Mouse (Mus musculus): ENCODE results near the gene Rnd2.
"Not testable (repeated sequence)": the region's sequence is repeated elsewhere in the genome, so short reads cannot be mapped to it uniquely, and the experiment has no call there.

The Rnd2 gene

GRCm38 (mm10) chr11:101469155-101469554, 4.4 kb downstream of the Rnd2 start:
- DNase-seq = no peak

DNA sequence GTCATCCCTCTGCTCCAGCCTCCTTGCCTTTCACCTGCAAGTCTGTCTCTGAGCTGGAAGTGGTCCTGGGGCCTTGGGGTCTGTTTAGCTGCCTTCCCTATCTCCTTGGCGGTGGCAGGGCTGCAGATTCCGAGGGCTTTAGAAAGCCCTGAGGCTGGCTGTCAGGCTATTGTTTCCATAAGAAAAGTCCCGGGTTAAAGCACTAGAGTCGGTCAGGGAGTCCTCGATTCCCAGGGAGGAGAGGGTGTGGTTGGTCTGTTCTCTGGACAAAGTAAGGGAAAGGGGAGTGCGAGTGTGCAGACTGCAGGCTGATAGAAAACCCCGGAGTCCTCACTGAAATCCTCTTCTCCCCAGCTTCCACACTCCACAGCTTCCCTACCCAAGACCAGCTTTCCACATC, 5.4 kb downstream of the Rnd2 start:
- DNase-seq = no peak

GRCm38 (mm10) chr11:101471926-101472325, 7.1 kb downstream of the Rnd2 start:
- DNase-seq = no peak

- no peak for DNase-seq
Observed at GRCm38 (mm10) chr11:101472336-101472735, 7.5 kb downstream of the Rnd2 start.

- not testable (repeated sequence) for DNase-seq
Observed at GRCm38 (mm10) chr11:101473686-101474085, 8.9 kb downstream of the Rnd2 start.

DNA sequence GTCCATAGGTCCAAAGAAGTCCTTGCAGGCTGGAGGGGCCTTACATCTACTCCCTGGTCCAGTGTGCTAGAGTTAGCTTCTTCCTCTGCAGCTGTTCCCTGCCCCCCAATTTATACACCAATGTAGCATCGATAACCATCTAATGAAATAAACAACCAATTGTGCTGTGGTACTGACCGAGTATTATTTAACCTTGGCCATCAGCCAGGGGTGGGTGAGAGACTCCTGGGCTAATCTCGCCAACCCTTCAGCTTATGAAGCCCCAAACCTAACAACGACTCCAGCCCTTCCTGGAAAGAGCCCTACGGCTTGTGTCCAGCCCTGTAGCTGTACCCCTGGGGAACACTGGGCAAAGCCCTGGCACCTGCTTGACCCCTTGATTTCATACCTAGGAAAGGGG, 9.5 kb downstream of the Rnd2 start:
- no peak for DNase-seq

DNA sequence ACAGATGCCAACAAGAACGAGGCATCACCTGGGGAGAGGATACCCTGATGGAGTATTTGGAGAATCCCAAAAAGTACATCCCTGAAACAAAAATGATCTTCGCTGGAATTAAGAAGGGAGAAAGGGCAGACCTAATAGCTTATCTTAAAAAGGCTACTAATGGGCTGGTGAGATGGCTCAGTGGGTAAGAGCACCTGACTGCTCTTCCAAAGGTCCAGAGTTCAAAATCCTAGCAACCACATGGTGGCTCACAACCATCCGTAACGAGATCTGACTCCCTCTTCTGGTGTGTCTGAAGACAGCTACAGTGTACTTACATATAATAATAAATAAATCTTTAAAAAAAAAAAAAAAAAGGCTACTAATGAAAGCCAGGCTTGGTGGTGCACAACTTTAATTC, 11.6 kb downstream of the Rnd2 start:
- DNase-seq = not testable (repeated sequence)

- DNase-seq = no peak
Observed at GRCm38 (mm10) chr11:101477194-101477551, 12.4 kb downstream of the Rnd2 start.

DNA sequence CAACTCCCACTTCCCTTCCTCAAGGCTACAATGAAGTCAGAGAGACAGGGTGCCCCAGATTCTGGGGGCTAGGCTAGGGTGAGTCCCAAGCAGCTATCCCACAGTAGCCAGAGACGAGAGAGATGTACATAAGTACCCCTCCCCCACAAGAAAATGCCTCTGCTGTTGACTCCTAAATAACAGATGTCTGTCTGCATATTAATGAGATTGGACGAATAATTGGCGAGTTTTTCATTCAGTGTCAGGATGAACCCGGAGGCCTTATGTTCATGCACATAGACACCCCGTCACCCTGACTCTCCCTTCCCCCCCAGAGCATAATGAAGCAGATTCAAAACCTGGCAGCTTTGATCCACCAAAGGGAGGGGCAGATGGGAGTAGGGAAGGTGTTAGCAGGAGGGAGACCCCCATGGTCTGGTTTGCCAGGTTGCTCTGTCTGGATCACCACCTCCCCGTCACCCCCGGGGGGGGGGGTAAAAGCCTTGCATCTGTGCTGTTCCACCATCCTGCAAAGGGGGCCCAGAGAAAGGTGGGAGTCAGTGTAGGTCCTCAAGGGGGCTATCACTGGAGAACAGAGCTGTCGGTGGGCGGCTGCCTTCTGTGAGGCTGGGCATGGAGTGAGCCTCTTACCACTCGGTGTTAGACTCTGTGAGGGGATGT, 12.9 kb downstream of the Rnd2 start:
- DNase-seq = no peak

DNA sequence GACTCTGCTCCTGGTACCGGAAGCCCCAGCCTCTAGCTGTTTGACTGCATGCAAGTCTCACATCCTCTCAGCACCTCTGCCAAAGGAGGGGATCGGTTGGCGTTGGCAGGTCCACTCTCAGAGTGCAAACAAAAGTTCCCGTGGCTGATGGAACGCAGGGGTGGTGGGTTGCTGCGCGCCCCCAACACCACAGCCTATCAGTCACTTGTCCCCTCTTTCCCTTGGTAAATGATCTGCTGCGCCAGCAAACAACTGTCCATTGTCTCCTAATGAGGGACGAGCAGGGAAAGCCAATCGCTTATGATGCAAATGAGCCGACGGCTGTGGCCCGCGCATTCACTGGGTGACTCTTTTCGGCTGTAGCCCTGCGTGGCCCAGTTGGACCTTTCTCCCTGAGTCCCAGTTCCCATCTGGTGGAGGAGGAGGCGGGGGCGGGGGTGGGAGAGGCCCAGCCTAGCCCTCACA, 14.4 kb downstream of the Rnd2 start:
- DNase-seq = peak in 1 of 2 experiments; percentile 27

GRCm38 (mm10) chr11:101480912-101481311, 16.1 kb downstream of the Rnd2 start:
- no peak for DNase-seq

DNA sequence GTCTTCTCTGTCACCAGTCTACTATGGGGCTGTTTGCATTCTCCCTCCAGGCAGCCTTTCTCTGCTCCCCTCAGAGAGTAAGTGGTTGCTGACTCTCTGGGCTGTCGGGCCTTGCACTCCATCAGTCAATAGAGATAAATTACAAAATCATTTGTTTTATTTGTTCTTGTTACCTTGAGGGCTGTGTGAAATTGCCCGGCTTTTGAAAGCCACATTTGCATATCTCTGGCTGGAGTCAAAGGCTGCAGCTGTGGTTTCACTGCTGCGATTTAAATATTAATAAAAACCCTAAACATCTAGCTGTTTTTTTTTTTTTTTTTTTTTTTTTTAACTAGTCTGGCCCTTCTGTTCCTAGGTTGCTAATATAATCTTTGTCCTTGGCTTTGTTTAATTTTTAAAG, 19.0 kb downstream of the Rnd2 start:
- no peak for DNase-seq

GRCm38 (mm10) chr11:101484245-101484644, 19.4 kb downstream of the Rnd2 start:
- DNase-seq = no peak

DNA sequence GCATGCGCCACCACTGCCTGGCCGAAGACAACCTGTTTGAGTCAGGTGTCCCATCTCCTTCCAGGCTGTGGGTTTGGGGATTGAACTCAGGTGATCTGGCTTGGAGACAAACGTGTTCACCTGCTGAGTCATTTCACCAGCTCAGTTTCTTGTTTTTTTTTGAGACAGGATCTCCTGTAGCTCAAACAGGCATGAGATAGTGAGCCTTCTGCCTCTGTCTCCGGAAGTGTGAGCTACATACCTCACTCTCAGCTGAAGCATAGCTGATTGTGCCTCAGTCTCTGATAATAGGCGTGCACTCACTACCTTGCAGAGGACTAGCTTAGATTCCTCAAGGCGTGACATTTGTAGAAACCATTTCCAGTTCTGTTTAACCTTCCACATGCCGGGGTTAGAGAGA, 20.0 kb downstream of the Rnd2 start:
- DNase-seq = no peak

DNA sequence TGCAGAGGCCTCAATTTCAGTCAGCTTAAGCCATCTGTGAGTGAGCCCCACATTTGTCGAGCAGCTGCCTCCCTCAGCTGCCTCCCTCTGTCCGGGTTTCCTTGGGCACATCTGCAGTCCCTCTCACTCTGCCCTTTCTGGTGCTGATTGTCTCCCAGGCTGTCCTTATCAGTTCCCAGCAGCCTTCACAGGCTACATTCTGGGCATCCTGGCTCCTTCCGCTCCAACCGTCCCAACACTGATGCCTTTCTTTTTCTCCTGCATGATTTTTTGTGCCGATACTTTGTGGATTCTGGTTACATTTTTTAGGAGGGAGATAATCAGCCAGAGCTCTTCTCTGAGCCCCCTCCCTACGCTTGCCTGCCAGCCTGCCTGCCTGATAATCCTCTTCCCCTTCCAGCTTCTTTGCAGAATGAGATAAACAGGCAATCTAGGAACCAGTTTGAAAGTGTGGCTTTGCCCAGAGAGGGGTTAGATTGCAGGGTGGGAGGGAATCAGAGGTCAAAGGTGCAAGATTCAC, 20.8 kb downstream of the Rnd2 start:
- DNase-seq = no peak

- no peak for DNase-seq
Observed at GRCm38 (mm10) chr11:101486126-101486525, 21.3 kb downstream of the Rnd2 start.

GRCm38 (mm10) chr11:101506269-101506780, 41.5 kb downstream of the Rnd2 start:
- no peak for DNase-seq

- DNase-seq = no peak
Observed at GRCm38 (mm10) chr11:101507090-101507489, 42.3 kb downstream of the Rnd2 start.

DNA sequence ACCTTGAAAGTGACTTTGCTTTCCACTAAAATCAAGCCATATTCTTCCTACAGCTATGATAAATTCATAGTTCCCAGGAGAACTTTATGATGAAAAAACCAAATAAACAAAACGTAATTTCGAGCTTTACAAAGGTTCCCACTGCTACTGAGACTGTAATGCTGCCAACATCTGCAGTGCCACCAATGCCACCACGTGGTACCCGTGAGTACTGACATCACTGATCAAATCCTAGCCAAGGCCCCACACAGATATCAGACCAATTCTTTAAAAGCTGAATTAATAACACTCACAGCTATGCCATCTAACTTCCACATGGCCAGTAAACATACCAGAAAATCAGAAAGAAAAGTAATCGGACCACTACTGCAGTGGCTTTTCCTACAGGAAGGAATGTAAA, 54.1 kb downstream of the Rnd2 start:
- DNase-seq = peak in 1 of 2 experiments; percentile 21

GRCm38 (mm10) chr11:101519364-101519763, 54.6 kb downstream of the Rnd2 start:
- peak in 1 of 2 experiments; percentile 3 for DNase-seq

Measured in kidney, postnatal 36 days (tissue).